In genomic region chr11:63914388-63914787, GRCm38 (mm10) we compare ENCODE assay signal across 8 mouse cellular contexts. TPM values are rescaled to one million over a fixed set of nuclear protein-coding genes. Genes with fewer than 3 reads are reported as not detected.
DNase-seq lines count a peak whose midpoint lies in the region; ATAC-seq and TF ChIP-seq lines count a peak whose summit lies in the region.

No protein-coding gene starts in this region.

- no peak overlapping the region for H3K27ac ChIP-seq in brown adipose tissue, adult 24 weeks (replicated peaks; ENCODE audit: low read depth, low read length)
- no peak overlapping the region for H3K27ac ChIP-seq in forebrain, embryonic 12.5 days
- peak overlapping the region; percentile 15; the same call in 1 of the 2 replicates for H3K27ac ChIP-seq in heart, embryonic 15.5 days
- H3K27ac ChIP-seq in kidney, postnatal 0 days: no peak overlapping the region
- H3K27ac ChIP-seq in neural tube, embryonic 12.5 days: no peak overlapping the region

- TF ChIP-seq CTCF in kidney, postnatal 0 days (IDR thresholded peaks at IDR 0.05; ENCODE audit: low read depth): no peak

- no peaks in the 10 kb centered on the region for H3K9me3 ChIP-seq in forebrain, embryonic 12.5 days
- H3K9me3 ChIP-seq in heart, embryonic 15.5 days (replicated peaks): no peaks in the 10 kb centered on the region
- no peaks in the 10 kb centered on the region for H3K9me3 ChIP-seq in kidney, postnatal 0 days (replicated peaks; ENCODE audit: low read length)
- no peaks in the 10 kb centered on the region for H3K9me3 ChIP-seq in neural tube, embryonic 12.5 days

- no peaks in the 10 kb centered on the region for H3K36me3 ChIP-seq in forebrain, embryonic 12.5 days (replicated peaks)
- no peaks in the 10 kb centered on the region for H3K36me3 ChIP-seq in heart, embryonic 15.5 days
- no peaks in the 10 kb centered on the region for H3K36me3 ChIP-seq in kidney, postnatal 0 days (ENCODE audit: insufficient read depth, low read length)
- H3K36me3 ChIP-seq in neural tube, embryonic 12.5 days: no peaks in the 10 kb centered on the region

- peak overlapping the region; percentile 48 for H3K4me3 ChIP-seq in brown adipose tissue, adult 24 weeks (ENCODE audit: insufficient read depth, low read depth, low read length)
- peak overlapping the region; percentile 32 for H3K4me3 ChIP-seq in forebrain, embryonic 12.5 days (replicated peaks)
- H3K4me3 ChIP-seq in heart, embryonic 15.5 days: peak overlapping the region; percentile 41
- H3K4me3 ChIP-seq in kidney, postnatal 0 days (replicated peaks; ENCODE audit: low read depth, low read length): peak overlapping the region; percentile 29
- H3K4me3 ChIP-seq in neural tube, embryonic 12.5 days: peak overlapping the region; percentile 27

- H3K9ac ChIP-seq in forebrain, embryonic 12.5 days: no peak overlapping the region
- peak overlapping the region; percentile 42 for H3K9ac ChIP-seq in heart, embryonic 15.5 days
- no peak overlapping the region for H3K9ac ChIP-seq in kidney, postnatal 0 days (ENCODE audit: low read depth, low read length)
- no peak overlapping the region for H3K9ac ChIP-seq in neural tube, embryonic 12.5 days

- peak overlapping the region; percentile 57 for H3K4me2 ChIP-seq in forebrain, embryonic 12.5 days
- H3K4me2 ChIP-seq in heart, embryonic 15.5 days: peak overlapping the region; percentile 83
- peak overlapping the region; percentile 61 for H3K4me2 ChIP-seq in kidney, postnatal 0 days (ENCODE audit: low read length)
- peak overlapping the region; percentile 65 for H3K4me2 ChIP-seq in neural tube, embryonic 12.5 days (replicated peaks)

- 2% methylated on average over 20 of the region's 20 CpGs for WGBS in forebrain, embryonic 12.5 days
- WGBS in heart, embryonic 15.5 days: 4% methylated on average over 20 of the region's 20 CpGs
- 2% methylated on average over 20 of the region's 20 CpGs for WGBS in kidney, postnatal 0 days
- WGBS in neural tube, embryonic 12.5 days: 2% methylated on average over 20 of the region's 20 CpGs

- no peaks in the 10 kb centered on the region for H3K4me1 ChIP-seq in brown adipose tissue, adult 24 weeks (ENCODE audit: control insufficient read depth, insufficient read depth, insufficient read length, low read length)
- H3K4me1 ChIP-seq in forebrain, embryonic 12.5 days: peaks cover 49% of the 10 kb centered on the region
- H3K4me1 ChIP-seq in heart, embryonic 15.5 days (replicated peaks): peaks cover 33% of the 10 kb centered on the region
- peaks cover 7% of the 10 kb centered on the region; the same call in 1 of the 2 replicates for H3K4me1 ChIP-seq in kidney, postnatal 0 days (replicated peaks; ENCODE audit: insufficient read depth, low read length)
- H3K4me1 ChIP-seq in neural tube, embryonic 12.5 days: peaks cover 49% of the 10 kb centered on the region

- peaks cover 89% of the 10 kb centered on the region for H3K27me3 ChIP-seq in forebrain, embryonic 12.5 days
- H3K27me3 ChIP-seq in heart, embryonic 15.5 days: peaks cover 16% of the 10 kb centered on the region
- 0 out of 2 replicates have a peak, but pooled peaks cover 4% of the 10 kb centered on the region for H3K27me3 ChIP-seq in kidney, postnatal 0 days (ENCODE audit: insufficient read depth, low read length)
- H3K27me3 ChIP-seq in neural tube, embryonic 12.5 days (replicated peaks): no peaks in the 10 kb centered on the region

- ATAC-seq in CD4-positive, CD25-positive, alpha-beta regulatory T cell, adult 4 months: peak; percentile 92
- peak; percentile 91 for ATAC-seq in forebrain, embryonic 12.5 days (ENCODE audit: low FRiP score)
- ATAC-seq in heart, embryonic 15.5 days (replicated peaks; ENCODE audit: insufficient number of reproducible peaks, insufficient read depth, low FRiP score, low read depth): peak; percentile 88
- ATAC-seq in kidney, postnatal 0 days (replicated peaks; ENCODE audit: low FRiP score, low read depth): peak; percentile 87
- ATAC-seq in neural tube, embryonic 12.5 days (ENCODE audit: low FRiP score, low read depth): peak; percentile 87

- DNase-seq in kidney, postnatal 0 days (ENCODE audit: low spot score): peak; percentile 79
- peak; percentile 89 to 90 for DNase-seq in lung, adult 18-20 months
- DNase-seq in thymus, adult 18-20 months: peak; percentile 48 to 52

RNA-seq across cellular contexts. Expression of gene Hs3st3b1, which starts 7.7 kb away (rescaled TPM):
- 1 to 10 TPM; 1.7 to 2.2 TPM for polyA plus RNA-seq in CD4-positive, CD25-positive, alpha-beta regulatory T cell, adult 4 months (2017; shearing (Covaris generic))
- polyA plus RNA-seq in brown adipose tissue, adult 24 weeks (2012; ENCODE audit: insufficient read depth, insufficient read length, missing spikeins): 0.67 and 0.75 TPM in 2 replicates
- polyA plus RNA-seq in forebrain, embryonic 12.5 days (2016; fragmentation: Nextera tagmentation; extraction: Ambion mirVana): 8.8 and 9.2 TPM in 2 replicates
- 1.8 and 2.3 TPM in 2 replicates for polyA plus RNA-seq in heart, embryonic 15.5 days (2015; fragmentation: Nextera tagmentation; extraction: Ambion mirVana)
- polyA plus RNA-seq in kidney, postnatal 0 days (2015; fragmentation: Nextera tagmentation; extraction: Ambion mirVana): 25.7 and 27.1 TPM in 2 replicates
- polyA plus RNA-seq in neural tube, embryonic 12.5 days (2016; fragmentation: Nextera tagmentation; extraction: Ambion mirVana): 10.2 and 11.9 TPM in 2 replicates
